Mouse (Mus musculus) telencephalon, adult 2 months (tissue): ENCODE results near the gene Creg1.

Source experiments
- DNase-seq: peaks from one replicate; pipeline ENCODE4 v3.0.0-alpha.2; 2011; ENCODE audit warnings: low read depth, low spot score

Gene Creg1

DNA sequence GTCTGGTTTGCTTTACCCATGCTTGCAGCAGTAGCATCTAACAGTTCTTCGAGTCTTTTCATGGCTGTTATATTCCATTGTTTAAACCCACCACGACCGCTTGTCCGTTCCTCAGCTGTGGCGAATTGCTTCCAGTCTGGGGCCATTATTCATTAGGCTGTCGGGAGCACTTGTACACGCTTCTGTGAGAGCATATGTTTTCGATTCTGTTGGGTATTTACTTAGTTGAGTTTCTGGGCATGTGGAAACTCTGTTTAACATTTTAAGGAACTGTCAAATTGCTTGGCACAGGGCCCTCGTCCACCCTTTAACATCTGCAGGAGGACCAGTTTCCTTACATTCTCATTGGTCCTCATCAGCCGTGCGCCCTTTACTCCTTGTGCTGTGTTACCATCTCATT is 22.8 kb downstream of the Creg1 start:
- DNase-seq = no peak

- DNase-seq = no peak
These were observed 25.0 kb downstream of the Creg1 start, which contains the start of gene Cd247 for GRCm38 (mm10) chr1:165788511-165788910. Cd247 (plus strand) TSS chr1:165788681.

DNA sequence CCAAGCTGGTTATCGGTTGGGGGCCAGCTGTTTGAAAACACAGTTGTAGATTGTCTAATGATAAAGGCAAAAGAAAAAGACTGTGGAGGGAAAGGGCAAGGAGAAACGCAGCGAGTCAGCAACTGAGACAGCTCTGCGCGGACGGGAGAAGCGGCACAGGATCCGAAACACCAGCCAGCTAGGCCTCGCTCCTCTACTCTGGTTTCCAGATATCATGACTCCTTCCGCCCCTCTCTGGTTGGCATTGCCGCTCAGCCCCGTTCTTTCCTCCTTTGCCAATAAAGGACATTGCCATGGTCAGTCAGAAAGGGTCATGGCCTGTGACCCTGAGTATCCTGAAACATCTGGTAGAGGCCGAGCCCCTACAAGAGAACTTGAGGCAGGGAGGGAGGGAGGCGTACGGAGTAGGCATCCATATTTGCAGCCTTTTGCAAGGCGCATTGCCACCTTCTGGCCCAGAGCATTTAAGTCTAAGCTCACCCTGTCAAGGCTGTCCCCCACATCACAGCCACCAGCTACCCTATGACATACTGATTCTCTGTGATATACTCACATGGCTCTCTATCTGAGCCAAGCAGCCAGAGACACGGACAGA is 25.6 kb downstream of the Creg1 start:
- DNase-seq = no peak

DNA sequence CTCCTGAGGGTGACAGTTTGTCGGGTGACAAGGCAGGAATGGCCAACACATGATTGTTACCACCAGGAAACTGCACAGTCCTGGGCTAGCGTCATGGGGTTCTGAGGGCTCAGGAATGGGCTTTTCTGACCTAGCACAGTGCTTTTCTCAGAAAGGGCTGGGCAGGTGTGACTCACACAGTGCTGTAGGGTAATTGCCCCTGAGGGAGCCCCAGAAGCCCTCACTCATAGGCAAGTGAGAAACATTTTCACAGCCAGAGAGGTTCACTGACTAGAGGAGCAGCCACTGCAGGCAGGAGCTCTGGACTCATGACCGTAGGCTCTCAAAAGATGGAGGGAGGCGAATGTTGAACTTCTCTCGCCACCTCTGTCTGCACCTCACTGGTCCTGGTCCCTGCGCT is 26.4 kb downstream of the Creg1 start:
- DNase-seq = no peak

DNA sequence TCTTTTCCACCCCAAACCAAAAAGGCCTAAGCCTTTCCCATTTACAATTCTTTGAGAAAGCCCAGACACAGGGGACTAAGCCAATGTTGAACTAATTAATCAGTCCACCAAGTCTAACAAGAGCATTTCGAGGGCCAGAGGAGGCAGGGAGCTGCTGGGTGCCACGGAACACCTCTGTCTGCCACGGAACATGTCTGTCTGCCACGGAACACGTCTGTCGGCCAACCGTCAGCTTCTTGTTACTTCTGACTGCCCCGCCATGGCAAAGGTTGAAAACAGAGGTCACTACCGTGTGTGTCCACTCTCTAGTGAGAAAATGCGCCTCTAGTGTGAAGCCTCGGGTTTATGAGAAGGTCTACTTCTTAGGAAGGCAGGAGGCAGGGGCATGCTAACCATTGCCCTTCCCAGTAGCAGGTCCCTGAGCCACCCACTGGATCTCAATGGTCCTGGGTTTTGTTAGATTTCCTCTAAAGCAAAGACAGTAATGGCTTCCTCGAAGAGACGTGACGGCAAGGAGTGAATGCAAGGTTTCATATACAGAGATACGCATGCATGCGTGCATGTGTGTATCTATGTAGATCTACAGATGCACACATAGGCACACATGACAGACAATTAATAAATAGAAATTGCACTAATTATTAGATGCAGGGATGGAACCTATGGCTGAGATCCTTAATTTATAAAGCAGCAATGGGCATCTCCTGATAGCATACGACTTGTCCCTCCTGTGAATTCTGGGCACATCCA is 27.1 kb downstream of the Creg1 start:
- DNase-seq = no peak

- no peak for DNase-seq
These were observed 27.9 kb downstream of the Creg1 start for GRCm38 (mm10) chr1:165791411-165791810.

GRCm38 (mm10) chr1:165801709-165802310 is 38.3 kb downstream of the Creg1 start:
- no peak for DNase-seq

- no peak for DNase-seq
These were observed 39.6 kb downstream of the Creg1 start for GRCm38 (mm10) chr1:165803107-165803506.

DNA sequence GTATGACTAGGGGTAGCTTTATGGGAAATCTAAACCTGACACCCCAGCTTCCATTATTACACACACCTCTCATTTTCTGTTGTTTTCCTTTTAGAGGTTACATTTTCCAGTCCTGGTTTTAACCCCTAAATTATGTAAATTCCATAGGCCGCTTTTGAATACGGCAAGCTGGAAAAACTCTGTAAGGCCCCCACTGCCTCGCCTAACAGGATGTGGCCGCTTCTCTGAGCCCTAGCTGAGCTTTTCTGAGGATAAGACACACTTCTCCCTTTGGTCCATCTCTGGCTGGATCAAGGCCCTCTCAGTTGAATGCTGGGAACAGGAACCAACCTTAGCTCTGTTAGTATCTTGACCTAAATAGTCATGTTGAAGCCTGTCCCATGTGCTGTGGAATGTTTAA is 40.6 kb downstream of the Creg1 start:
- DNase-seq = no peak

- no peak for DNase-seq
These were observed 47.1 kb downstream of the Creg1 start for GRCm38 (mm10) chr1:165810633-165811032.

- no peak for DNase-seq
These were observed 47.6 kb downstream of the Creg1 start for GRCm38 (mm10) chr1:165811170-165811569.

DNA sequence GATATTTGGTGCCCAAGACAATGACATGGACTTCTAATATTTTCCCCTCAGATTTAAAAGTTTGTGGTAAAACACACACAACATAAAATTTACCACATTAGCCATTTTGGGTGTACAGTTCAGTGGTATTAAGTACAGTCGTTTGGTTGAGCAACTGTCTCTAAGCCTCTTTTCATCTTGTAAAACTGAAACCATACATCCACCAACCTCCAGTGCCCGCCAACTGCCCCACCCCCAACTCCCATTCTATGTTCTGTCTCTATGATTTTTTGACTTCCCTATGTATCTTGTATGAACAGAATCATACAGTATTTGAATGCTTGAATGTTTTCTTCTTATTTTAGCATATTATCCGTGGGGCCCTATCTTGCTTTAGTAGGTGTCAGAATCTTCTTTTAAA is 49.2 kb downstream of the Creg1 start:
- DNase-seq = no peak

GRCm38 (mm10) chr1:165814116-165814515 is 50.6 kb downstream of the Creg1 start:
- DNase-seq = no peak

DNA sequence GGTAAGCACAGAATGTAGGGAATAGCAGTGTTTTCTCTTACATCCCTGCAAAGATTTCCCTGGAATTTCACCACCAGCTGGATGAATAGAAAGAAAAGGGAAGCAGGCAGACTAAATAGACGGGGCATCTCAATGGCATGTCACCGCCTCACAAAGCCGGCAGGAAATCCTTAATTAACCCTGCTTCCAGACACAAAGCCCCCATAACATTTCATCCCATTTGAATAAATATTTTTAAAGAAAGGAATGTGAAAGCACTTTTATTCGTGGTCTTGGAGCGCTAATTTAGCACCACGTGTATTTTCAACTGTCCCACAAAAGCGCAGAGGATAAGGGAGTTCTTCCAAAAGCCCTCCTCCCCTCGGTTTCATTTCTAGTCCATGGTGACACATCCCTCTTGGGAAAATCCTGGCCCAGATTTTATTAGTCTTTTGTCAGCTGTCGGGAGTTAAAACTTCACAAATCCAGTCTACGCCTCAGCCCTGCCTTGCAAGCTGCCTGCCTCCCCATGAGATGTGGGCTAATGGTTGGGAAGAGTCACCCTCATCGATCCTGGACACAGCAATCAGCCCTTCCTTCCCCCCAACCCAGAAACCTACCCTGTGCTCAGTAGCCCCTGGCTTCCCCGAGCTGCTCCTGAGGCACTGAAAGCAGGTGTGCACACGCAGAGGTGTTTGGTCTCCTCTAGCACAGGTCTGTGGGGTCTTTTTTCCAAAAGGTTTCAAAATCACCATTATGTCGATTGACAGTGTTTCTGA is 51.2 kb downstream of the Creg1 start:
- DNase-seq = no peak

- DNase-seq = no peak
These were observed 52.8 kb downstream of the Creg1 start for GRCm38 (mm10) chr1:165816391-165816790.

DNA sequence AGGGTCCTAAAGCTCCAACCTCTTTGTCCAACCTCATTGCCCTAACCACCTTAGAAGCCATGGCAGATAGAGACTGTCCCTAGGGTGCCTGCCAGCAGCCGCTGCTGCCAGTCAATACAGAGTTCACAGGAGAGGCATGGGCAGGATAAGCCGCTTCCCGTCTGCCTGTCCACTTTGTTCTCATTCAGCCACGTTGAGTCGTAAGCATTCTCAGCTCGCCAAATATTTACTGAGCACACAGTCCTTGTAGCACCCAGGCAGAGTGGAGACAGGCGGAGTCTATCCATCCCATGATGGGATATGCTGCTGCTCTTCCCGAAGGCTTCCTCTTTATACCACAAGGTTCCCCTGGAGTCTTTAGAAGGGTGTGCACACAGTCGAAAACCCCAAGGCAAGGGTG is 53.7 kb downstream of the Creg1 start:
- no peak for DNase-seq

- DNase-seq = no peak
These were observed 54.8 kb downstream of the Creg1 start for GRCm38 (mm10) chr1:165818145-165818860.

- DNase-seq = no peak
These were observed 55.6 kb downstream of the Creg1 start for GRCm38 (mm10) chr1:165819147-165819546.

GRCm38 (mm10) chr1:165822031-165822430 is 58.5 kb downstream of the Creg1 start:
- no peak for DNase-seq
